Mouse (Mus musculus) midbrain, embryonic 13.5 days (tissue): ENCODE measurements around the gene Glipr1l2. TPM values are rescaled to one million over a fixed set of nuclear protein-coding genes. Genes with fewer than 3 reads are reported as not detected.
A peak's percentile ranks its signal among the peaks of the same experiment; 100 is the strongest.
"Not testable (repeated sequence)": the region's sequence is repeated elsewhere in the genome, so short reads cannot be mapped to it uniquely, and the experiment has no call there.

Experiments
- ATAC-seq: fragments of 200-750 bp; cut with Nextera tagmentation; 2 replicates; pipeline ENCODE4 v1.8.0; 2017; ENCODE audit warnings: mild to moderate bottlenecking, moderate TSS enrichment, moderate library complexity
- H3K27ac ChIP-seq: fragments of 300-500 bp; sonication (generic); 2 replicates; pipeline ENCODE4 v1.5.1; 2015; ENCODE audit warnings: inconsistent platforms, mild to moderate bottlenecking, moderate library complexity
- H3K27me3 ChIP-seq: fragments of 300-500 bp; sonication (generic); 2 replicates; pipeline ENCODE4 v1.6.1; 2015; ENCODE audit warnings: mild to moderate bottlenecking, inconsistent platforms
- H3K36me3 ChIP-seq: fragments of 300-500 bp; sonication (generic); 2 replicates; pipeline ENCODE4 v1.6.1; 2015; ENCODE audit warnings: mild to moderate bottlenecking, inconsistent platforms
- H3K4me1 ChIP-seq: fragments of 300-500 bp; sonication (generic); replicated peaks from 2 replicates; pipeline ENCODE4 v1.6.1; 2015; ENCODE audit warnings: inconsistent platforms
- H3K4me2 ChIP-seq: fragments of 300-500 bp; sonication (generic); replicated peaks from 2 replicates; pipeline ENCODE4 v1.6.1; 2015; ENCODE audit warnings: moderate library complexity, mild to moderate bottlenecking, inconsistent platforms
- H3K4me3 ChIP-seq: fragments of 300-500 bp; sonication (generic); replicated peaks from 2 replicates; pipeline ENCODE4 v1.5.1; 2015; ENCODE audit warnings: mild to moderate bottlenecking, inconsistent platforms
- H3K9ac ChIP-seq: fragments of 300-500 bp; sonication (generic); replicated peaks from 2 replicates; pipeline ENCODE4 v1.6.1; 2015; ENCODE audit warnings: mild to moderate bottlenecking, inconsistent platforms
- H3K9me3 ChIP-seq: fragments of 300-500 bp; sonication (generic); 2 replicates; pipeline ENCODE4 v1.6.1; 2016; ENCODE audit warnings: mild to moderate bottlenecking, inconsistent platforms
- WGBS: fragments of 180-500 bp; shearing (Covaris S2); methylation state at CpG from one replicate; pipeline ENCODE4 v1.1.7; 2015; 5-methylcytosine and 5-hydroxymethylcytosine counted together
- polyA plus RNA-seq: library from polyadenylated mRNA; unstranded; fragments of >200 nt; fragmentation: Nextera tagmentation; extraction: Ambion mirVana; gene quantifications from 2 replicates; pipeline ENCODE4 v1.2.1, GENCODE M21; 2015

The Glipr1l2 gene
- not detected in 2 replicates for polyA plus RNA-seq

GRCm38 (mm10) chr10:112083157-112083556, at the start of gene Glipr1l2:
Glipr1l2 (plus strand) TSS chr10:112083354.
- WGBS: 96% methylated on average over 14 of the region's 14 CpGs
- no peak for ATAC-seq

GRCm38 (mm10) chr10:112043523-112043922, 39.6 kb upstream of the Glipr1l2 start:
- H3K9me3 ChIP-seq, ATAC-seq, H3K4me3 ChIP-seq, H3K27ac ChIP-seq, H3K36me3 ChIP-seq, H3K4me2 ChIP-seq, H3K9ac ChIP-seq, H3K4me1 ChIP-seq, H3K27me3 ChIP-seq: not testable (repeated sequence)
- WGBS: 86% methylated on average over 9 of the region's 9 CpGs

More at GRCm38 (mm10) chr10:112083157-112083556, at the start of gene Glipr1l2:
- H3K4me1 ChIP-seq: no peaks in the 10 kb centered on the region
- no peak within 1 kb of the TSS for H3K4me2 ChIP-seq
- no peaks in the 10 kb centered on the region for H3K27me3 ChIP-seq
- no peaks in the 10 kb centered on the region for H3K9me3 ChIP-seq
- no peak within 1 kb of the TSS for H3K4me3 ChIP-seq
- H3K36me3 ChIP-seq: no peaks in the 10 kb centered on the region
- no peak within 1 kb of the TSS for H3K27ac ChIP-seq
- H3K9ac ChIP-seq: no peak within 1 kb of the TSS

- 58% methylated on average over 14 of the region's 14 CpGs for WGBS
- not testable (repeated sequence) for H3K27ac ChIP-seq, H3K4me1 ChIP-seq, H3K36me3 ChIP-seq, H3K4me2 ChIP-seq, H3K9ac ChIP-seq, H3K4me3 ChIP-seq, H3K9me3 ChIP-seq, H3K27me3 ChIP-seq
- peak; percentile 69 for ATAC-seq
These were observed 38.9 kb upstream of the Glipr1l2 start for GRCm38 (mm10) chr10:112044283-112044682.

GRCm38 (mm10) chr10:112051220-112051619, 31.9 kb upstream of the Glipr1l2 start:
- H3K27ac ChIP-seq: no peak overlapping the region
- no peaks in the 10 kb centered on the region for H3K9me3 ChIP-seq
- ATAC-seq: no peak
- H3K4me1 ChIP-seq: no peaks in the 10 kb centered on the region
- no peaks in the 10 kb centered on the region for H3K36me3 ChIP-seq
- no peak overlapping the region for H3K4me2 ChIP-seq
- H3K27me3 ChIP-seq: no peaks in the 10 kb centered on the region
- H3K9ac ChIP-seq: no peak overlapping the region
- H3K4me3 ChIP-seq: no peak overlapping the region

- not testable (repeated sequence) for H3K4me3 ChIP-seq, ATAC-seq, H3K9me3 ChIP-seq, H3K27ac ChIP-seq, H3K4me1 ChIP-seq, H3K9ac ChIP-seq, H3K4me2 ChIP-seq, H3K27me3 ChIP-seq, H3K36me3 ChIP-seq
- 72% methylated on average over 2 of the region's 2 CpGs for WGBS
These were observed 31.2 kb upstream of the Glipr1l2 start for GRCm38 (mm10) chr10:112051956-112052355.

- Histone ChIP-seq H3K4me1 (peaks cover 3% of the 10 kb centered on the region; the same call in 1 of the 2 replicates), H3K27ac (no peak within 1 kb of the TSS), H3K9me3 (no peaks in the 10 kb centered on the region), H3K9ac (no peak within 1 kb of the TSS), H3K36me3 (no peaks in the 10 kb centered on the region), H3K4me2 (peak within 1 kb of the TSS; percentile 27), H3K4me3 (no peak within 1 kb of the TSS), H3K27me3 (no peaks in the 10 kb centered on the region)
- ATAC-seq: peak; percentile 100
- 36% methylated on average over 14 of the region's 14 CpGs for WGBS
These were observed 23.2 kb upstream of the Glipr1l2 start, which contains the start of gene Glipr1l1 for GRCm38 (mm10) chr10:112059702-112060582. Glipr1l1 (plus strand) TSS chr10:112060189.

- 0 out of 2 replicates have a peak, but pooled peaks have one; percentile 40 for ATAC-seq
- H3K36me3 ChIP-seq, H3K27ac ChIP-seq, H3K27me3 ChIP-seq, H3K9me3 ChIP-seq, H3K4me2 ChIP-seq, H3K4me3 ChIP-seq, H3K9ac ChIP-seq, H3K4me1 ChIP-seq: not testable (repeated sequence)
- WGBS: 76% methylated on average over 6 of the region's 6 CpGs
These were observed 22.6 kb upstream of the Glipr1l2 start for GRCm38 (mm10) chr10:112060583-112060934.

GRCm38 (mm10) chr10:112080044-112080443, 3.1 kb upstream of the Glipr1l2 start:
- Histone ChIP-seq H3K9ac (no peak overlapping the region), H3K4me2 (no peak overlapping the region), H3K36me3 (no peaks in the 10 kb centered on the region), H3K9me3 (no peaks in the 10 kb centered on the region), H3K4me1 (no peaks in the 10 kb centered on the region), H3K4me3 (no peak overlapping the region), H3K27me3 (no peaks in the 10 kb centered on the region), H3K27ac (no peak overlapping the region)
- 44% methylated on average over 2 of the region's 2 CpGs for WGBS
- no peak for ATAC-seq

- not testable (repeated sequence) for H3K4me1 ChIP-seq, ATAC-seq, H3K27me3 ChIP-seq, H3K36me3 ChIP-seq, H3K4me2 ChIP-seq, H3K4me3 ChIP-seq, H3K9ac ChIP-seq, H3K27ac ChIP-seq
- 7% methylated on average over 5 of the region's 5 CpGs for WGBS
- H3K9me3 ChIP-seq: peaks cover 13% of the 10 kb centered on the region
These were observed 22.6 kb downstream of the Glipr1l2 start for GRCm38 (mm10) chr10:112105785-112106184.

- Histone ChIP-seq H3K36me3 (no peaks in the 10 kb centered on the region), H3K27ac (no peak overlapping the region), H3K4me3 (no peak overlapping the region), H3K4me1 (no peaks in the 10 kb centered on the region), H3K27me3 (no peaks in the 10 kb centered on the region), H3K9me3 (no peaks in the 10 kb centered on the region), H3K9ac (no peak overlapping the region), H3K4me2 (no peak overlapping the region)
- WGBS: 95% methylated on average over 7 of the region's 7 CpGs
- ATAC-seq: no peak
These were observed 27.2 kb downstream of the Glipr1l2 start for GRCm38 (mm10) chr10:112110401-112110800.

GRCm38 (mm10) chr10:112125090-112125489, 41.9 kb downstream of the Glipr1l2 start:
- 64% methylated on average over 2 of the region's 2 CpGs for WGBS
- not testable (repeated sequence) for H3K4me1 ChIP-seq, H3K27ac ChIP-seq, ATAC-seq, H3K4me2 ChIP-seq, H3K9ac ChIP-seq, H3K36me3 ChIP-seq, H3K4me3 ChIP-seq, H3K27me3 ChIP-seq, H3K9me3 ChIP-seq

- H3K27me3 ChIP-seq, H3K9ac ChIP-seq, H3K36me3 ChIP-seq, H3K4me2 ChIP-seq, H3K27ac ChIP-seq, H3K9me3 ChIP-seq, H3K4me3 ChIP-seq, H3K4me1 ChIP-seq: not testable (repeated sequence)
- peak; percentile 68; the same call in 1 of the 2 replicates for ATAC-seq
- WGBS: 71% methylated on average over 6 of the region's 6 CpGs
These were observed 44.6 kb downstream of the Glipr1l2 start for GRCm38 (mm10) chr10:112127682-112128230.
